Mouse (Mus musculus) hindbrain, embryonic 10.5 days (tissue): Measurements from ENCODE around the gene Anp32a. TPM values are rescaled to one million over a fixed set of nuclear protein-coding genes. Genes with fewer than 3 reads are reported as not detected.

Experiments
- polyA plus RNA-seq: library from polyadenylated mRNA; unstranded; fragments of >200 nt; fragmentation: Nextera tagmentation; extraction: Ambion mirVana; gene quantifications from 2 replicates; pipeline ENCODE4 v1.2.1, GENCODE M21; 2016

The Anp32a gene
- polyA plus RNA-seq, 1 experiment from 2014 or later: 211 TPM

Other genes starting within 250 kb of the Anp32a start
- 16.5 and 19.7 TPM in 2 replicates for gene Glce, start 218.6 kb upstream of the Anp32a start, polyA plus RNA-seq
- gene Spesp1, start 59.1 kb upstream of the Anp32a start, polyA plus RNA-seq: not detected in 2 replicates
- 17.5 and 30.7 TPM in 2 replicates for gene Coro2b, start 195.8 kb downstream of the Anp32a start, polyA plus RNA-seq